ENCODE assay signal across 9 mouse cellular contexts in the genomic region with DNA sequence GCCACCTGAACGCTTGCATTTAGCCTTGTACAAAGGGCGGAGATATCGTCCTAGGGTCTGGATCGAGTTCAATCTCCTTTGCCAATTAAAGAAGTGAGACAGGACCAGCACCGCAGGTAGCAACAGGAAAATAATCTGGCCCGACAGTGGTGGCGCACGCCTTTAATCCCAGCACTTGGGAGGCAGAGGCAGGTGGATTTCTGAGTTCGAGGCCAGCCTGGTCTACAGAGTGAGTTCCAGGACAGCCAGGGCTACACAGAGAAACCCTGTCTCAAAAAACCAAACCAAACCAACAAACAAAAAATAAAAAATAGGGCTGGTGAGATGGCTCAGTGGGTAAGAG. TPM values are rescaled to one million over a fixed set of nuclear protein-coding genes. Genes with fewer than 3 reads are reported as not detected.
DNase-seq lines count a peak whose midpoint lies in the region; ATAC-seq and TF ChIP-seq lines count a peak whose summit lies in the region.
"Not testable (repeated sequence)": the region's sequence is repeated elsewhere in the genome, so short reads cannot be mapped to it uniquely, and the experiment has no call there.
"Had no signal": no experiment of that assay in that cellular context is flagged by ENCODE, and none has a peak within 500 bp of the region (broad histone marks: within the 10 kb centered on the region; RNA-seq: fewer than 3 reads in every experiment).

No protein-coding gene starts in this region.

- H3K4me3 ChIP-seq in bone marrow, adult 2 months (replicated peaks; ENCODE audit: control insufficient read depth, low read depth, low read length) = peak overlapping the region; percentile 76
- H3K4me3 ChIP-seq in erythroblast, embryonic 14.5 days (replicated peaks) = peak overlapping the region; percentile 81
- peak overlapping the region; percentile 99 for H3K4me3 ChIP-seq in heart, embryonic 12.5 days
- H3K4me3 ChIP-seq in hindbrain, postnatal 0 days (ENCODE audit: low read length) = peak overlapping the region; percentile 79
- H3K4me3 ChIP-seq in limb, embryonic 10.5 days = peak overlapping the region; percentile 89
- H3K4me3 ChIP-seq in liver, postnatal 0 days (ENCODE audit: low read depth, low read length) = peak overlapping the region; percentile 87
- peak overlapping the region; percentile 94 for H3K4me3 ChIP-seq in midbrain, embryonic 14.5 days (replicated peaks; ENCODE audit: low read depth, low read length)
- H3K4me3 ChIP-seq in stomach, embryonic 14.5 days (ENCODE audit: low read depth, low read length) = peak overlapping the region; percentile 93

- H3K27me3 ChIP-seq in erythroblast, embryonic 14.5 days (ENCODE audit: control insufficient read depth); heart, embryonic 12.5 days (replicated peaks); hindbrain, postnatal 0 days (ENCODE audit: insufficient read depth, low read length); limb, embryonic 10.5 days (ENCODE audit: low read depth, poor library complexity, severe bottlenecking); liver, postnatal 0 days (ENCODE audit: insufficient read depth, low read length); midbrain, embryonic 14.5 days (ENCODE audit: control insufficient read depth, insufficient read depth, low read length); stomach, embryonic 14.5 days (ENCODE audit: control insufficient read depth, insufficient read depth, low read length): not testable (repeated sequence)

- peak overlapping the region; percentile 95 for H3K4me2 ChIP-seq in heart, embryonic 12.5 days
- peak overlapping the region; percentile 83 for H3K4me2 ChIP-seq in hindbrain, postnatal 0 days (ENCODE audit: low read depth, low read length)
- peak overlapping the region; percentile 93 for H3K4me2 ChIP-seq in liver, postnatal 0 days (ENCODE audit: low read depth, low read length)
- peak overlapping the region; percentile 82 for H3K4me2 ChIP-seq in midbrain, embryonic 14.5 days (ENCODE audit: low read length)
- peak overlapping the region; percentile 70 for H3K4me2 ChIP-seq in stomach, embryonic 14.5 days (replicated peaks; ENCODE audit: low read depth, low read length)

- not testable (repeated sequence) for H3K4me1 ChIP-seq in bone marrow, adult 2 months (ENCODE audit: control insufficient read depth, insufficient read depth, low read length); heart, embryonic 12.5 days (replicated peaks); hindbrain, postnatal 0 days (ENCODE audit: insufficient read depth, low read length); limb, embryonic 10.5 days; liver, postnatal 0 days (ENCODE audit: insufficient read depth); midbrain, embryonic 14.5 days (ENCODE audit: control insufficient read depth, insufficient read depth, low read length); stomach, embryonic 14.5 days (ENCODE audit: control insufficient read depth, insufficient read depth, low read length)
- H3K4me1 ChIP-seq in erythroblast, embryonic 14.5 days (ENCODE audit: control insufficient read depth) = peaks cover 21% of the 10 kb centered on the region

- not testable (repeated sequence) for DNase-seq in hindbrain, postnatal 0 days (ENCODE audit: low spot score); limb, embryonic 10.5 days (ENCODE audit: low spot score); liver, postnatal 0 days; midbrain, embryonic 14.5 days

- H3K9me3 ChIP-seq in erythroblast, embryonic 14.5 days (ENCODE audit: control insufficient read depth, low read length) = peaks cover 15% of the 10 kb centered on the region
- peaks cover 23% of the 10 kb centered on the region for H3K9me3 ChIP-seq in heart, embryonic 12.5 days (replicated peaks)
- H3K9me3 ChIP-seq in hindbrain, postnatal 0 days (ENCODE audit: low read length); limb, embryonic 10.5 days (replicated peaks); liver, postnatal 0 days (ENCODE audit: low read length); midbrain, embryonic 14.5 days (ENCODE audit: control insufficient read depth, low read length); stomach, embryonic 14.5 days (ENCODE audit: control insufficient read depth, low read depth, low read length): not testable (repeated sequence)

- peak overlapping the region; percentile 44; the same call in 1 of the 2 replicates for H3K9ac ChIP-seq in heart, embryonic 12.5 days
- peak overlapping the region; percentile 92 for H3K9ac ChIP-seq in hindbrain, postnatal 0 days (replicated peaks; ENCODE audit: low read length)
- H3K9ac ChIP-seq in liver, postnatal 0 days (replicated peaks) = peak overlapping the region; percentile 94
- H3K9ac ChIP-seq in midbrain, embryonic 14.5 days (replicated peaks; ENCODE audit: low read length) = 0 out of 2 replicates have a peak overlapping the region, but pooled peaks have one; percentile 100
- peak overlapping the region; percentile 97; the same call in 1 of the 2 replicates for H3K9ac ChIP-seq in stomach, embryonic 14.5 days (replicated peaks; ENCODE audit: low read depth, low read length)

- H3K36me3 ChIP-seq in erythroblast, embryonic 14.5 days (ENCODE audit: control insufficient read depth); liver, postnatal 0 days (replicated peaks; ENCODE audit: insufficient read depth, low read length): not testable (repeated sequence)
- H3K36me3 ChIP-seq in heart, embryonic 12.5 days = peaks cover 26% of the 10 kb centered on the region
- peaks cover 13% of the 10 kb centered on the region; the same call in 1 of the 2 replicates for H3K36me3 ChIP-seq in hindbrain, postnatal 0 days (ENCODE audit: insufficient read depth, low read length)
- peaks cover 32% of the 10 kb centered on the region for H3K36me3 ChIP-seq in limb, embryonic 10.5 days
- peaks cover 24% of the 10 kb centered on the region for H3K36me3 ChIP-seq in midbrain, embryonic 14.5 days (ENCODE audit: control insufficient read depth, insufficient read depth, low read length)
- H3K36me3 ChIP-seq in stomach, embryonic 14.5 days (ENCODE audit: control insufficient read depth, insufficient read depth, low read length) = peaks cover 19% of the 10 kb centered on the region; the same call in 1 of the 2 replicates

- TF ChIP-seq EP300 in liver, postnatal 0 days (IDR thresholded peaks at IDR 0.05; ENCODE audit: low read depth) = not testable (repeated sequence)

- not testable (repeated sequence) for ATAC-seq in heart, embryonic 12.5 days (ENCODE audit: insufficient number of reproducible peaks, low FRiP score); hindbrain, postnatal 0 days
- ATAC-seq in liver, postnatal 0 days = peak; percentile 38; the same call in 1 of the 2 replicates
- peak; percentile 15; the same call in 1 of the 2 replicates for ATAC-seq in midbrain, embryonic 14.5 days (ENCODE audit: low FRiP score, low TSS enrichment)
- ATAC-seq in stomach, embryonic 14.5 days (ENCODE audit: insufficient number of reproducible peaks, insufficient read depth, low FRiP score, low read depth) = 0 out of 2 replicates have a peak, but pooled peaks have one; percentile 19

- TF ChIP-seq CTCF in bone marrow, adult 2 months (IDR thresholded peaks at IDR 0.05; ENCODE audit: control insufficient read depth, insufficient read depth, low read length); liver, postnatal 0 days (IDR thresholded peaks at IDR 0.05; ENCODE audit: low read depth): not testable (repeated sequence)
- TF ChIP-seq CTCF in hindbrain, postnatal 0 days (IDR thresholded peaks at IDR 0.05; ENCODE audit: low read depth) = peak; percentile 18; the same call in 1 of the 2 replicates

- TF ChIP-seq POLR2A in bone marrow, adult 2 months (IDR thresholded peaks at IDR 0.05; ENCODE audit: borderline replicate concordance, control insufficient read depth, low read depth, low read length) = not testable (repeated sequence)

- WGBS in bone marrow, adult 2 months = 5% methylated on average over 9 of the region's 9 CpGs
- 15% methylated on average over 9 of the region's 9 CpGs for WGBS in heart, embryonic 12.5 days
- 13% methylated on average over 9 of the region's 9 CpGs for WGBS in hindbrain, postnatal 0 days
- WGBS in limb, embryonic 10.5 days = 22% methylated on average over 9 of the region's 9 CpGs
- 7% methylated on average over 8 of the region's 9 CpGs for WGBS in liver, postnatal 0 days (ENCODE audit: insufficient replicate concordance)
- 9% methylated on average over 9 of the region's 9 CpGs for WGBS in midbrain, embryonic 14.5 days
- WGBS in stomach, embryonic 14.5 days = 14% methylated on average over 9 of the region's 9 CpGs

- not testable (repeated sequence) for H3K27ac ChIP-seq in bone marrow, adult 2 months (ENCODE audit: control insufficient read depth, insufficient read depth, low read depth, low read length, poor library complexity); heart, embryonic 12.5 days (ENCODE audit: poor library complexity, severe bottlenecking); stomach, embryonic 14.5 days (ENCODE audit: low read length)
- H3K27ac ChIP-seq in hindbrain, postnatal 0 days = peak overlapping the region; percentile 77
- H3K27ac ChIP-seq in limb, embryonic 10.5 days = peak overlapping the region; percentile 98
- peak overlapping the region; percentile 51; the same call in 1 of the 2 replicates for H3K27ac ChIP-seq in liver, postnatal 0 days (ENCODE audit: low read depth)
- H3K27ac ChIP-seq in midbrain, embryonic 14.5 days (replicated peaks; ENCODE audit: low read depth, low read length) = peak overlapping the region; percentile 96

RNA-seq across cellular contexts. Expression of gene Zfp810, which starts 0.4 kb away (rescaled TPM):
- 10.3 and 20.5 TPM in 2 replicates for polyA plus RNA-seq in bone marrow, adult 2 months (2011; ENCODE audit: insufficient read depth, insufficient read length, low replicate concordance, missing spikeins)
- 0.05 and 0.07 TPM in 2 replicates for polyA plus RNA-seq in erythroblast, embryonic 14.5 days (2012)
- polyA plus RNA-seq in heart, embryonic 12.5 days (2016; fragmentation: Nextera tagmentation; extraction: Ambion mirVana) = 14.4 and 15.9 TPM in 2 replicates
- 25.4 and 41.4 TPM in 2 replicates for total RNA-seq in hindbrain, postnatal 0 days (2014; rRNA removed)
- 24.2 and 25.1 TPM in 2 replicates for polyA plus RNA-seq in hindbrain, postnatal 0 days (2015; fragmentation: Nextera tagmentation; extraction: Ambion mirVana)
- polyA plus RNA-seq in limb, embryonic 10.5 days (2016; fragmentation: Nextera tagmentation; extraction: Ambion mirVana) = 23.3 and 36.1 TPM in 2 replicates
- polyA plus RNA-seq in liver, postnatal 0 days (2015; fragmentation: Nextera tagmentation; extraction: Ambion mirVana) = 4.8 and 4.9 TPM in 2 replicates
- polyA plus RNA-seq in midbrain, embryonic 14.5 days (2014; fragmentation: Nextera tagmentation; extraction: Ambion mirVana) = 32.2 and 38.4 TPM in 2 replicates
- polyA plus RNA-seq in stomach, embryonic 14.5 days (2014; fragmentation: Nextera tagmentation; extraction: Ambion mirVana) = 21.1 and 22.7 TPM in 2 replicates

RNA-seq across cellular contexts. Expression of gene Zfp599, which starts 48.2 kb away (rescaled TPM):
- polyA plus RNA-seq in bone marrow, adult 2 months (2011; ENCODE audit: insufficient read depth, insufficient read length, low replicate concordance, missing spikeins) = 1.9 TPM in 1 of 2 replicates, not detected in the other
- polyA plus RNA-seq in erythroblast, embryonic 14.5 days (2012) = not detected in 2 replicates
- 4.1 and 4.8 TPM in 2 replicates for polyA plus RNA-seq in heart, embryonic 12.5 days (2016; fragmentation: Nextera tagmentation; extraction: Ambion mirVana)
- 3.0 and 5.5 TPM in 2 replicates for total RNA-seq in hindbrain, postnatal 0 days (2014; rRNA removed)
- polyA plus RNA-seq in hindbrain, postnatal 0 days (2015; fragmentation: Nextera tagmentation; extraction: Ambion mirVana) = 4.8 and 5.2 TPM in 2 replicates
- polyA plus RNA-seq in limb, embryonic 10.5 days (2016; fragmentation: Nextera tagmentation; extraction: Ambion mirVana) = 8.7 and 9.5 TPM in 2 replicates
- polyA plus RNA-seq in liver, postnatal 0 days (2015; fragmentation: Nextera tagmentation; extraction: Ambion mirVana) = 0.69 and 0.99 TPM in 2 replicates
- 13.8 and 14.0 TPM in 2 replicates for polyA plus RNA-seq in midbrain, embryonic 14.5 days (2014; fragmentation: Nextera tagmentation; extraction: Ambion mirVana)
- 5.4 and 5.9 TPM in 2 replicates for polyA plus RNA-seq in stomach, embryonic 14.5 days (2014; fragmentation: Nextera tagmentation; extraction: Ambion mirVana)
- total RNA-seq: gastrocnemius, adult 8-10 months had no signal

Comparison
In these comparisons a context has a peak if more than half of its experiments do, and no peak if none do; other contexts are left out.
1. H3K9ac ChIP-seq: peak in every context shown above with its lines; median percentile 100 in midbrain, embryonic 14.5 days; 97 in stomach, embryonic 14.5 days; 94 in liver, postnatal 0 days; 92 in hindbrain, postnatal 0 days; 44 in heart, embryonic 12.5 days.